Mouse (Mus musculus): ENCODE results near the gene Pgs1. TPM values are rescaled to one million over a fixed set of nuclear protein-coding genes. Genes with fewer than 3 reads are reported as not detected.
A peak's percentile ranks its signal among the peaks of the same experiment; 100 is the strongest.

Gene Pgs1
- polyA plus RNA-seq, 1 experiment from 2014 or later: 43.8 TPM

GRCm38 (mm10) chr11:117991502-117992470 lies 5.7 kb downstream of the Pgs1 start:
- DNase-seq (ENCODE audit: extremely low spot score, low spot score): no peak
- Histone ChIP-seq H3K27ac (no peak overlapping the region), H3K36me3 (replicated peaks) (0 out of 2 replicates have a peak, but pooled peaks cover 4% of the 10 kb centered on the region), H3K9me3 (no peaks in the 10 kb centered on the region), H3K4me3 (no peak overlapping the region), H3K4me1 (peaks cover 92% of the 10 kb centered on the region), H3K27me3 (ENCODE audit: poor library complexity, severe bottlenecking) (no peaks in the 10 kb centered on the region)
- 59% methylated on average over 9 of the region's 9 CpGs for WGBS

GRCm38 (mm10) chr11:117993190-117994175 lies 7.4 kb downstream of the Pgs1 start:
- Histone ChIP-seq H3K36me3 (replicated peaks) (peaks cover 14% of the 10 kb centered on the region), H3K9me3 (no peaks in the 10 kb centered on the region), H3K27ac (no peak overlapping the region), H3K4me3 (no peak overlapping the region), H3K4me1 (peaks cover 80% of the 10 kb centered on the region), H3K27me3 (ENCODE audit: poor library complexity, severe bottlenecking) (no peaks in the 10 kb centered on the region)
- no peak for DNase-seq (ENCODE audit: extremely low spot score, low spot score)
- WGBS: 77% methylated on average over 14 of the region's 14 CpGs

GRCm38 (mm10) chr11:117994250-117995057 lies 8.4 kb downstream of the Pgs1 start:
- H3K4me1 ChIP-seq: peaks cover 74% of the 10 kb centered on the region
- H3K4me3 ChIP-seq: no peak overlapping the region
- no peak overlapping the region for H3K27ac ChIP-seq
- H3K9me3 ChIP-seq: no peaks in the 10 kb centered on the region
- WGBS: 81% methylated on average over 9 of the region's 9 CpGs
- H3K27me3 ChIP-seq (ENCODE audit: poor library complexity, severe bottlenecking): no peaks in the 10 kb centered on the region
- no peak for DNase-seq (ENCODE audit: extremely low spot score, low spot score)
- peaks cover 23% of the 10 kb centered on the region for H3K36me3 ChIP-seq (replicated peaks)

GRCm38 (mm10) chr11:117995255-117995654 lies 9.2 kb downstream of the Pgs1 start:
- peaks cover 31% of the 10 kb centered on the region for H3K36me3 ChIP-seq (replicated peaks)
- 51% methylated on average over 2 of the region's 2 CpGs for WGBS
- peak overlapping the region; percentile 30; the same call in 1 of the 2 replicates for H3K27ac ChIP-seq
- peaks cover 66% of the 10 kb centered on the region for H3K4me1 ChIP-seq
- H3K4me3 ChIP-seq: no peak overlapping the region
- no peaks in the 10 kb centered on the region for H3K27me3 ChIP-seq (ENCODE audit: poor library complexity, severe bottlenecking)
- DNase-seq (ENCODE audit: extremely low spot score, low spot score): no peak
- no peaks in the 10 kb centered on the region for H3K9me3 ChIP-seq

GRCm38 (mm10) chr11:117995661-117996060 lies 9.6 kb downstream of the Pgs1 start:
- WGBS: 55% methylated on average over 3 of the region's 3 CpGs
- Histone ChIP-seq H3K4me1 (peaks cover 62% of the 10 kb centered on the region), H3K27me3 (ENCODE audit: poor library complexity, severe bottlenecking) (no peaks in the 10 kb centered on the region), H3K27ac (peak overlapping the region; percentile 30; the same call in 1 of the 2 replicates), H3K9me3 (no peaks in the 10 kb centered on the region), H3K4me3 (no peak overlapping the region), H3K36me3 (replicated peaks) (peaks cover 36% of the 10 kb centered on the region)
- no peak for DNase-seq (ENCODE audit: extremely low spot score, low spot score)

GRCm38 (mm10) chr11:117996066-117996465 lies 10.0 kb downstream of the Pgs1 start:
- WGBS: 30% methylated on average over 3 of the region's 3 CpGs
- peaks cover 58% of the 10 kb centered on the region for H3K4me1 ChIP-seq
- no peak for DNase-seq (ENCODE audit: extremely low spot score, low spot score)
- H3K27ac ChIP-seq: 0 out of 2 replicates have a peak overlapping the region, but pooled peaks have one; percentile 12
- no peaks in the 10 kb centered on the region for H3K9me3 ChIP-seq
- H3K36me3 ChIP-seq (replicated peaks): peaks cover 40% of the 10 kb centered on the region
- no peak overlapping the region for H3K4me3 ChIP-seq
- no peaks in the 10 kb centered on the region for H3K27me3 ChIP-seq (ENCODE audit: poor library complexity, severe bottlenecking)

GRCm38 (mm10) chr11:117997085-117997484 lies 11.0 kb downstream of the Pgs1 start:
- DNase-seq (ENCODE audit: extremely low spot score, low spot score): no peak
- WGBS: 92% methylated on average over 2 of the region's 2 CpGs
- no peaks in the 10 kb centered on the region for H3K27me3 ChIP-seq (ENCODE audit: poor library complexity, severe bottlenecking)
- no peak overlapping the region for H3K4me3 ChIP-seq
- no peaks in the 10 kb centered on the region for H3K9me3 ChIP-seq
- peaks cover 48% of the 10 kb centered on the region for H3K4me1 ChIP-seq
- peaks cover 50% of the 10 kb centered on the region for H3K36me3 ChIP-seq (replicated peaks)
- no peak overlapping the region for H3K27ac ChIP-seq

- H3K4me3 ChIP-seq: no peak overlapping the region
- peaks cover 62% of the 10 kb centered on the region for H3K36me3 ChIP-seq (replicated peaks)
- H3K4me1 ChIP-seq: peaks cover 35% of the 10 kb centered on the region
- no peaks in the 10 kb centered on the region for H3K9me3 ChIP-seq
- no peaks in the 10 kb centered on the region for H3K27me3 ChIP-seq (ENCODE audit: poor library complexity, severe bottlenecking)
- H3K27ac ChIP-seq: no peak overlapping the region
- no peak for DNase-seq (ENCODE audit: extremely low spot score, low spot score)
- WGBS: 95% methylated on average over 4 of the region's 4 CpGs
Observed at GRCm38 (mm10) chr11:117998356-117998755, 12.3 kb downstream of the Pgs1 start.

- Histone ChIP-seq H3K27me3 (ENCODE audit: poor library complexity, severe bottlenecking) (no peaks in the 10 kb centered on the region), H3K27ac (no peak overlapping the region), H3K4me3 (no peak overlapping the region), H3K4me1 (peaks cover 26% of the 10 kb centered on the region), H3K36me3 (replicated peaks) (peaks cover 72% of the 10 kb centered on the region), H3K9me3 (no peaks in the 10 kb centered on the region)
- WGBS: 91% methylated on average over 6 of the region's 6 CpGs
- no peak for DNase-seq (ENCODE audit: extremely low spot score, low spot score)
Observed at GRCm38 (mm10) chr11:117999260-117999934, 13.3 kb downstream of the Pgs1 start.

- H3K36me3 ChIP-seq (replicated peaks): peaks cover 79% of the 10 kb centered on the region
- 69% methylated on average over 1 of the region's 1 CpGs for WGBS
- H3K9me3 ChIP-seq: no peaks in the 10 kb centered on the region
- no peak overlapping the region for H3K4me3 ChIP-seq
- no peak for DNase-seq (ENCODE audit: extremely low spot score, low spot score)
- H3K4me1 ChIP-seq: peaks cover 19% of the 10 kb centered on the region
- no peaks in the 10 kb centered on the region for H3K27me3 ChIP-seq (ENCODE audit: poor library complexity, severe bottlenecking)
- no peak overlapping the region for H3K27ac ChIP-seq
Observed at GRCm38 (mm10) chr11:118000083-118000482, 14.0 kb downstream of the Pgs1 start.

GRCm38 (mm10) chr11:118000565-118001215 lies 14.6 kb downstream of the Pgs1 start:
- H3K27ac ChIP-seq: peak overlapping the region; percentile 37; the same call in 1 of the 2 replicates
- no peaks in the 10 kb centered on the region for H3K27me3 ChIP-seq (ENCODE audit: poor library complexity, severe bottlenecking)
- no peaks in the 10 kb centered on the region for H3K9me3 ChIP-seq
- peaks cover 14% of the 10 kb centered on the region for H3K4me1 ChIP-seq
- 93% methylated on average over 7 of the region's 7 CpGs for WGBS
- H3K36me3 ChIP-seq (replicated peaks): peaks cover 85% of the 10 kb centered on the region
- H3K4me3 ChIP-seq: no peak overlapping the region
- no peak for DNase-seq (ENCODE audit: extremely low spot score, low spot score)
